8 mouse cellular contexts compared by ENCODE assay signal in the genomic region with DNA sequence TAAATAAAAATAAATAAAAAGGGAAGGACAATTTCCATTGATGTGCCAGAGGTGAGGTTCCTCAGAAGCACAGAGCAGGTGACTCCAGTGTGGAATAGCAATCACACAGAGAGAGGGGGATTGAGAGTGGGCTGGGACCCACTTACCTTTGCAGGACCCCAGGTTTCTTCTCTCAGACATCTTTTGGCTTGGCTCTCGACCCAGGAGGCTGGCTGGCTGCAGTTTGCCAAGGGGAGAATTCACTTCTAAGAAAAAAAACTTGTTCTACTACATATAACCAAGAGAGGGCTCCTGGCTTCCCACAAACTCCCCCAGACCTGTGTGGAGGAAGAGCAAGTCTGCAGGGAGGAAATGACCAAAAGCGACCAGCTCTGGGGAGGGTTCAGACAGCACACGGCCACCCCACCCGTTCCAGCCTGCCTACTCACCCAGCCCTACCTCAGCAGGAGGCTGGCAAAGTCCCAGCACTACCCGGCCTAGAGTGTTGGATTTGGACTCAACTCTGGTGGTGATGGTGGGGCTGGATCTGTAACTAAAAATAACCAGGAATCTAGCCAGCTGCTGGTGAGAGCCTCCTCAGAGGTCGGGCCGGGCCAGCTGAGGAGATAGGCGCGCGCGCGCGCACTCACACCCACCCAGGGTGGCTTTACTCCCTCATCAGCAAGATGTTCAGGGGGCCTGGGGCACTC. TPM values are rescaled to one million over a fixed set of nuclear protein-coding genes. Genes with fewer than 3 reads are reported as not detected.
DNase-seq lines count a peak whose midpoint lies in the region; ATAC-seq and TF ChIP-seq lines count a peak whose summit lies in the region.

No protein-coding gene starts in this region.

- no peaks in the 10 kb centered on the region for H3K9me3 ChIP-seq in intestine, embryonic 14.5 days (ENCODE audit: control insufficient read depth, low read length)
- no peaks in the 10 kb centered on the region for H3K9me3 ChIP-seq in liver, embryonic 15.5 days (replicated peaks)

- peak overlapping the region; percentile 70 for H3K4me3 ChIP-seq in left cerebral cortex, adult 2 months
- no peak overlapping the region for H3K4me3 ChIP-seq in intestine, embryonic 14.5 days (ENCODE audit: low read depth, low read length)
- H3K4me3 ChIP-seq in liver, embryonic 15.5 days (replicated peaks): peak overlapping the region; percentile 95

- no peak for ATAC-seq in intestine, embryonic 14.5 days (replicated peaks; ENCODE audit: low FRiP score, low TSS enrichment, low read depth)
- ATAC-seq in liver, embryonic 15.5 days (ENCODE audit: insufficient read depth): no peak

- no peak overlapping the region for H3K9ac ChIP-seq in intestine, embryonic 14.5 days (ENCODE audit: low read length)
- H3K9ac ChIP-seq in liver, embryonic 15.5 days: peak overlapping the region; percentile 64

- intact Hi-C loops in left cerebral cortex, adult 2 months (cut with DNase I): no loop called here
- intact Hi-C loops in gastrocnemius, postnatal 14 days (cut with DNase I; ENCODE audit: low total_unique reads): no loop called here

- H3K36me3 ChIP-seq in intestine, embryonic 14.5 days (ENCODE audit: control insufficient read depth, insufficient read depth, low read length): peaks cover 4% of the 10 kb centered on the region
- H3K36me3 ChIP-seq in liver, embryonic 15.5 days (replicated peaks): peaks cover 26% of the 10 kb centered on the region

- peak in 1 of 2 experiments; percentile 50 for DNase-seq in left cerebral cortex, adult 2 months (ENCODE audit: extremely low spot score in 1 of 2, low spot score in 2 of 2)
- DNase-seq in left cerebral cortex, adult 11 months (ENCODE audit: low spot score): no peak
- DNase-seq in cerebellum, adult 8-10 months: peak; percentile 66
- DNase-seq in gastrocnemius, postnatal 14 days: peak; percentile 85
- DNase-seq in intestine, embryonic 14.5 days (ENCODE audit: low spot score): peak; percentile 61
- peak; percentile 31 for DNase-seq in retina, postnatal 1 day
- no peak for DNase-seq in layer of hippocampus, postnatal 36 days

- peak overlapping the region; percentile 100 for H3K27ac ChIP-seq in left cerebral cortex, adult 2 months
- peak overlapping the region; percentile 100 for H3K27ac ChIP-seq in intestine, embryonic 14.5 days (ENCODE audit: low read depth)
- H3K27ac ChIP-seq in liver, embryonic 15.5 days (replicated peaks): peak overlapping the region; percentile 99

- H3K27me3 ChIP-seq in intestine, embryonic 14.5 days (replicated peaks; ENCODE audit: control insufficient read depth, insufficient read depth, low read length): no peaks in the 10 kb centered on the region
- peaks cover 18% of the 10 kb centered on the region for H3K27me3 ChIP-seq in liver, embryonic 15.5 days

- H3K4me2 ChIP-seq in intestine, embryonic 14.5 days (ENCODE audit: low read length): peak overlapping the region; percentile 100
- peak overlapping the region; percentile 99 for H3K4me2 ChIP-seq in liver, embryonic 15.5 days

- TF ChIP-seq CTCF in left cerebral cortex, adult 2 months (IDR thresholded peaks at IDR 0.05): no peak; the same call in 1 of the 2 replicates

- whole genome bisulfite sequencing in intestine, embryonic 14.5 days: 21% methylated on average over 13 of the region's 13 CpGs
- 47% methylated on average over 13 of the region's 13 CpGs for WGBS in liver, embryonic 15.5 days (ENCODE audit: insufficient replicate concordance)

- peaks cover 60% of the 10 kb centered on the region for H3K4me1 ChIP-seq in intestine, embryonic 14.5 days (replicated peaks; ENCODE audit: control insufficient read depth, insufficient read depth, low read length)
- H3K4me1 ChIP-seq in liver, embryonic 15.5 days (replicated peaks): peaks cover 87% of the 10 kb centered on the region

RNA-seq across cellular contexts. Expression of gene Rhof, which starts 1.8 kb away (rescaled TPM):
- 10 to 100 TPM; 48.5 to 48.9 TPM for total RNA-seq in left cerebral cortex, adult 2 months (2021)
- under 1 TPM; 0.27 to 0.51 TPM for total RNA-seq in gastrocnemius, postnatal 14 days (2021)
- 1.5 and 1.9 TPM in 2 replicates for polyA plus RNA-seq in intestine, embryonic 14.5 days (2014; fragmentation: Nextera tagmentation; extraction: Ambion mirVana)
- 1.7 and 2.1 TPM in 2 replicates for polyA plus RNA-seq in liver, embryonic 15.5 days (2015; fragmentation: Nextera tagmentation; extraction: Ambion mirVana)
- 10 to 100 TPM; 43.0 to 48.0 TPM for total RNA-seq in layer of hippocampus, postnatal 36 days (2021)

RNA-seq across cellular contexts. Expression of gene Setd1b, which starts 7.7 kb away (rescaled TPM):
- total RNA-seq in left cerebral cortex, adult 2 months (2021): 10 to 100 TPM; 32.4 to 42.2 TPM
- 10 to 100 TPM; 10.5 to 11.2 TPM for total RNA-seq in gastrocnemius, postnatal 14 days (2021)
- 10.3 and 10.6 TPM in 2 replicates for polyA plus RNA-seq in intestine, embryonic 14.5 days (2014; fragmentation: Nextera tagmentation; extraction: Ambion mirVana)
- 3.9 and 4.2 TPM in 2 replicates for polyA plus RNA-seq in liver, embryonic 15.5 days (2015; fragmentation: Nextera tagmentation; extraction: Ambion mirVana)
- total RNA-seq in layer of hippocampus, postnatal 36 days (2021): 10 to 100 TPM; 31.4 to 36.2 TPM

RNA-seq across cellular contexts. Expression of gene Psmd9, which starts 34.9 kb away (rescaled TPM):
- total RNA-seq in left cerebral cortex, adult 2 months (2021): 10 to 100 TPM; 23.4 to 24.9 TPM
- total RNA-seq in gastrocnemius, postnatal 14 days (2021): 10 to 100 TPM; 19.2 to 19.5 TPM
- polyA plus RNA-seq in intestine, embryonic 14.5 days (2014; fragmentation: Nextera tagmentation; extraction: Ambion mirVana): 58.6 and 68.4 TPM in 2 replicates
- 70.1 and 77.2 TPM in 2 replicates for polyA plus RNA-seq in liver, embryonic 15.5 days (2015; fragmentation: Nextera tagmentation; extraction: Ambion mirVana)
- 10 to 100 TPM; 28.2 to 30.8 TPM for total RNA-seq in layer of hippocampus, postnatal 36 days (2021)

RNA-seq across cellular contexts. Expression of gene Hpd, which starts 48.2 kb away (rescaled TPM):
- not detected for total RNA-seq in left cerebral cortex, adult 2 months (2021)
- not detected for total RNA-seq in gastrocnemius, postnatal 14 days (2021)
- 1.3 and 1.9 TPM in 2 replicates for polyA plus RNA-seq in intestine, embryonic 14.5 days (2014; fragmentation: Nextera tagmentation; extraction: Ambion mirVana)
- 61.7 and 87.5 TPM in 2 replicates for polyA plus RNA-seq in liver, embryonic 15.5 days (2015; fragmentation: Nextera tagmentation; extraction: Ambion mirVana)
- total RNA-seq in layer of hippocampus, postnatal 36 days (2021): not detected

Comparison
In these comparisons a context has a peak if more than half of its experiments do, and no peak if none do; other contexts are left out.
1. DNase-seq: peak in cerebellum, adult 8-10 months (single experiment), gastrocnemius, postnatal 14 days (single experiment), intestine, embryonic 14.5 days (single experiment) and retina, postnatal 1 day (single experiment); none in left cerebral cortex, adult 11 months (single experiment) and layer of hippocampus, postnatal 36 days (0 of 2).
2. RNA of gene Rhof, which starts 1.8 kb away (total RNA-seq): 48.5 to 48.9 TPM in left cerebral cortex, adult 2 months and 43.0 to 48.0 TPM in layer of hippocampus, postnatal 36 days; 0.27 to 0.51 TPM in gastrocnemius, postnatal 14 days; every median in the first group is over 10 times any median in the second.
3. Peak in every context shown above with its lines, with median percentiles within 50 percentile points of each other: H3K27ac ChIP-seq.